Mouse (Mus musculus): Measurements from ENCODE around the gene Slco4c1.

The Slco4c1 gene

DNA sequence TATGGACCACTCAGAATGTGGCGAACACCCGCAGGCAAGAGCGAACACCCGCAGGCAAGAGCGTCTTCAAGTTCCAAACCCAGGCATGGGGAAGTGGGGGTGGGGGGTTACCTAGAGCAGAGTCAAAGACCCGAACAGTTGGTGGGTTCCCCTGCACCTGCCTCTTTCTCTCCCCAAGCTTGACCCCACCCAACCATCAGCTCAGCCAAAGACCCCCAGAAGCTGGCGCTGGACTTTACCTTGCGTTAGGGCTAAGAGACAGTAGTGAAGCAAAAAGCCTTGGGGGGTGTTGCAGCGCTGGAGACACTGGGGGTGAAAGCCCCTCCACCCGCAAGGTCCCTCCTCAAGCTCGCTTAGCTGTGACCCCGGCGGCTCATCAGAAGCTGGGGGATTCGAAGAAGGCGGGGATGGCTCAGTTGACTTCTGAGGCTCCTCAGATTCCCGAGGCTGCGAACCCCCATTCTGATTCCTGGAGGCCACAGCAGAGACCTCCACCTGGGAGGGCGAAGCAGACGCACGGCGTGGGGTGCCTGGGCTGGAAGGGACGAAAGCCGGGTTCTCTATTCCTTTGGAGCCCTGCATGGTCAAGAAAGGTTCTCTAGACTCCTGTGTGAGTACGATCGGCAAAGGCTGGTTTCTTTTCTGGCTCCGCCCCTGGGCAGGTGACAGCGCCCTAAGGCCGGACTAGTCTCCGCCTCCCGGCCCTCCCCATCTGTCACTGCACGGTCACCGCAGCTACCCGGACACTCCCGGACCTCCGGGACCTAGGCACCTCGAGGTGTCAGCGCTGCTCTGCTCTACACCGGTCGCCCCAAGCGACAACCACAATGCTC is at the start of gene Slco4c1:
Gene Slco4c1 (minus strand): TSS at position 644 of the 833 bp plus-strand sequence.
- peak; percentile 18 for DNase-seq

DNA sequence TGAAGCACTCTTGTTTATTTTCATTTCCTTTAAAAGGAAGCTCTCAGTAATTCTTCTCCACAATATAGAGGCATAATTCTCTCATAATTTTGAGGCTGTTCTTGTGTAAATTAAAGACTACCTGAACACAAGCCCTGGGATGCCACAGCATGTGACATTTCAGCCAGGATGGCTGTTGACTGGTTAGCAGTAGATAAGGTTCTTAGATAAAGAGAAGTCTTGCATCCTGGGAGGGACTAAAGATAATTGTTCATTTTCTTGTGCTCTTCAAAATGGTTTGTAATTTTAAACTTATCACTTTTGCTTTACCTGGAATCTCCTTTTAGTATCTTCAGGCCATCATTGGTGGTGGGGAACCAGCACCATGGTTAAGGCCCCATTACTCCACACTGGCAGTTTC is 45.4 kb upstream of the Slco4c1 start:
- no peak for DNase-seq

DNA sequence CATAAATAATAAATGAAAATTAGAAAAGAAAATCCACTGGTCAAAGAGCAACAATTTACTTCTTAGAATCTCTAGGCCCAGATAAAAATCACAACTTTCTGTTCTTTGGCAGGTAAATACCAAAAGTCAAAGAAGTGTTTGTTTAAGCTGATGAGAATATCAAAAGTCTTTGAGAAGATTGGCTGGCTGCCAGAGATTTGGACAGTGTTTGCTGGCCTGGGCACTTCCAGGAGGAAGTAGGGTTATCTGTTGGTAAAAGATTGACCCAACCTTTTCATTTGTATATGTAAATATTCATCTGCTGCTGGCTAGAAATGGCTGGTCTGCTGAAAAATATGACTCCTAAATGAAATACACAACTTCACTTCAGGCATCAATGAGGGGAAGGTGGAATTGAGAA is 11.8 kb upstream of the Slco4c1 start:
- DNase-seq = no peak

DNA sequence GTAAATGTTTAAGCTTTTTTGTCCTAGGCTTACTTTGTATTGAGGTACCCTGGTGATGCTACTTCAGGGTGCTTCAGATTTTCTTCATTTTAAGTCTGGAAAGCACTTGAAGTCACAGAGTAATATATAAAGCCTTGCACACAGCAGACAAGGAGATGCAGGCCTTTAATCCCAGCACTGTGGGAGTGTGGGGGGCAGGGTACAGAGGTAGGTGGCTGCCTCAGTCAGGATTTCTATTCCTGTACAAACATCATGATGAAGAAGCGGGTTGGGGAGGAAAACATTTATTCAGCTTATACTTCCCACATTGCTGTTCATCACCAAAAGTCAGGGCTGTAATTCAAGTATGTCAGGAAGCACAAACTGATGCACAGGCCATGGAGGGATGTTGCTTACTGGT is 6.6 kb upstream of the Slco4c1 start:
- no peak for DNase-seq

DNA sequence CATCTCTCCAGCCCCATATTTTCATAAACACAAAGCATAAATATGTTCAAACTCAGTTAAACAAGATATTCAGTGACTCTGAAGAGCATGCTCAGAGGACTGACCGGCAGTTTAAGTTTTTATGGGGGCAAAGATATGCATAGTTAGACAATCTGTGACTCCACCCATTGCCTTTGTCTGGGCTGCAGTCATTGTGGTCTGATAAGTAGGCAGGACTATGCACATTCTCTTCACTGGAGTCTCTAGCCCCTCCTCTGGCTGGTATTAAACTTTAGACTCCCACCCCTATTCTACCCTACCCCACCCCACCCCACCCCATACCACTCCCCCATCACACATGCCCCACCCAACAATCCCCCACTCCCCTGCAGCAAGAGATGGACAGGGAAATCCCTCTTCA is 4.1 kb upstream of the Slco4c1 start:
- DNase-seq = no peak

DNA sequence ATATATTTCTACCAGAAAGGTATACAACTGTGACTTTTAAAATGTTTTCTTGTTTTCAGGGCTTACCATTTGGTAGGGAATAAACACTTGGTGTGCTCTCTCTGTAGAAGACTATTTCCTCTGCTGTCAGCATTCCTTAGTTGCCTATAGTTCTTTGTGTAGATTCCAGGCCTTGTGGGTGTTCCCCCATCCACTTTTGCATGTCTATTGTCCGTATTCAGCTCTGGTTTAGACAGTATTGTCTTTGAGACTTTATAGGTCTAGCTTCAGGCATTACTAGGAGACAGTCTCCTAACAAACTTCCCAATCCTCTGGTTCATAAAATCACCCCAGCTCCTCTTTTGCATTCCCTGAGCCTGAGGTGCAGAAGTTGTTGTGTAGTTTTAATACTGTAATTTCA is 2.7 kb upstream of the Slco4c1 start:
- no peak for DNase-seq

DNA sequence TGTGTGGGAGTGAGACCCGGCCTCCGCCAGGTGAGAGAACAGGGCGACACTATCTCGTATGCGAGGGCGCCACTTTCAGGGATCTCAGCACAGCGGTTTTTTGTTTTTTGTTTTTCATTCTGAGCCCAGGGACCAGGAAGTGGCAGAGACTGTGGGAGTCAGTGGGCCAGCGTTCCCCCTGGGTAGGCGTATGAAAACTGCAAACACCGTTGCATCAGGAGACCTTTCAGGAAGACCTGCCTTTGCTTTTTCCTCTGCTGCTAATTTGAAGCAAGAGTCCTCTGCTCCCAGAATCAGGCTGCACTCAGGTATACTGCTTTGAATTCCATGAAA is 356 bp upstream of the Slco4c1 start:
- DNase-seq = no peak

DNA sequence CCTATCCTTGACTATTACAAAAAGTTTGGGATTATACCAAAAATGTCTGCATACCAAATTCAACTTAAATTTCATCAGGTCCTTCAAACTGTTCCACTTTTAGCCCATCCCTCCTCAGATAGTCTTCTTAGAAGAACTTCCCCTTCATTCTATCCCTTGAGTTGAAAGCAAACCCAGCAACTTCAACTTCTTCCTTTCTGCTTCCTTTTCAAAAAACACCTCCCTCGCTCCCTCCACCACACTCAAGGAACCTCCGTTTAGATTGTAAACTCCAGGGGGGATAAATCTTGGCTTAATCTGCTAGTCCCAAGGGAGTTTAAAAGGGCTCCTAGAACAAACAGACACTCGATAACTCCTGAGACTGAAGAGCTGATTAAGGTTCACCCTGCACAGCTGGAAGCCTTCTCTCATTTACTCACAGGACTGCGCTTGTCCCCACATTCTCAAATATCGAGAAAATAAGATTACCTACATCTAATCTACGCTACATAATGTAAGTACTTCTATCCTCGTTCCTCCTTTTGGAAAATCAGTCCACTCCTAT is 1.1 kb downstream of the Slco4c1 start:
- no peak for DNase-seq

DNA sequence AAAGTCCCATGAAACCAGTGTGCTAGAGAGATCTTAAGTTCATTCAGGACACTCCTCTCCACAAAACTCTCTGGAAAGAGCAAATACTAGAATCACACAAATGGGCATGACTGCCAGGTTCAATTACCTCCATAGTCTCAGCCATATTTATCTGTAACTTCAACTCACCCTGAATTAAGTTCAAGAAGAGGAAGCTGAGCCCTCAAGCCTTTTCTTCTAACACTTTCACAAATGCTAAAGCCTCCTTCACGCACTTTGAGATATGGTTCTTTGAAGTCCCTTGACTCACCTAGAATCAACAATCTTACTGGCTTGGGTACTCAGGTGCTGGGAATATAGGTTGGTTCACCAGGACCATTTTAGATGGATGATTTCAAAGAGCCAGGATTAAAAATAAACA is 3.2 kb downstream of the Slco4c1 start:
- DNase-seq = no peak

DNA sequence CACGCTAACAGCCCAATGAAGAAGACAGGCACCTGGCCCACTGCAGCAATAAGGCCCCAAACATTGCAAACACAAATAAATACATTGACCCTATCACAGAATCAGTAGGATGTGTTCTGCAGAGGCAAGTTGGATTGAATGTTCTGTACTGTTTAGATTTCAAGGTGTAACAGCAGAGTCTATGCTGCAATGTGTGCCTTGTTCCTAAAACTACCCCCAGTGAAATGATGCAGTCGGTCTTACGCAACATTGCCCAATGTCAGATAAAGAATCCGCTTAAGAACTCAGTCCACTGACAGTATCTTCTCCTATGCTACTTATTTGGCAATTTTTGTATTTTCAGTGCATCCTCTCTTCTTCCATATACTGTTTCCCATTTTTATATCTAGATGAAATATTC is 6.0 kb downstream of the Slco4c1 start:
- DNase-seq = no peak

DNA sequence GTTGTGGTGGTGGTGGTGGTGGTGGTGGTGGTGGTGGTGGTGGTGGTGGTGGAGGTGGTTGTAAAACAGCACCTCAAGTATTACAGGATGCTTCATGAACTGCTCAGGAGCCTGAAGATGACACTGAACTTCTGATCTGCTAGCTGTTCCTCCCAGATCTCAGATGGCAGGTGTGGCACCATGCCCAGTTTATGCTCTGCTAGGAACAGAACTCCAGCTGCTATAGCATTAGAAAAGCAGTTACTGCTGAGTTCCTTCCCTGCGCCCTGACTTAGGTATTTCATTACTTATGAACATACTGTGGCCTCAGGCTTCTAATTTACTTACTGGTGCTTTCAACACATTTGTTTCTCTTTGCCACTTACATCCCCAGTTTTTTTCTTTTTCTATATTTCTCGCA is 7.9 kb downstream of the Slco4c1 start:
- no peak for DNase-seq

DNA sequence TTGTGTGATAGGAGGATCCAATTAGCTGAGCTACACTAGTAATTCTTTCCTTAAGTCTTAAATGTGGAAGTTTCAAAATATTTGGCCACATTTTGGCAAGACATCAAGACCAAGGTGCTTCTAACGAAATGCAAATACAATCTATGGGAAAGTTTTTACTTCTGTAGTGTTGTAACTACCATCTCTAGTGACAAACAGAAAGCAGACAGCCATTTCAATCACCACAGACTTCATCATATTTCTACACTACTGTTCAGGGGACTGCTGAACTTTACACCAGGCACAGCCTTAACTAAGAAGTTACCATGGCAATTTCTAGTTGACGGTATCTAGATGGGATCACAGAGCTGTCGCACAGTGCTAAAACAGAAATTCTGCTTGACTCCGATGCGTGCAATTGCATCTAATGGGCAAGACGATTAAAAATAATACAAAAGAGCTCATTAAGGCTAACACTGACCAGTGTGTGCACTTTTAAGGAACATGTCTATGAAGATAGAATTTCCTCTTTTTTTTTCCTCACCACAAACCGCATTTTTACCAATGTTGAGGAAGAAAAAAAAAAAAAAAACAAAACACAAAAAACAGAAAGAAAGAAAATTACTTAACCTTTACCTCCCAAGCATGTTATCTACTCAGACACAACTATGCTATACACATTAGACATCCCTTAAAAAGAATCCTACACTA is 11.8 kb downstream of the Slco4c1 start:
- no peak for DNase-seq

DNA sequence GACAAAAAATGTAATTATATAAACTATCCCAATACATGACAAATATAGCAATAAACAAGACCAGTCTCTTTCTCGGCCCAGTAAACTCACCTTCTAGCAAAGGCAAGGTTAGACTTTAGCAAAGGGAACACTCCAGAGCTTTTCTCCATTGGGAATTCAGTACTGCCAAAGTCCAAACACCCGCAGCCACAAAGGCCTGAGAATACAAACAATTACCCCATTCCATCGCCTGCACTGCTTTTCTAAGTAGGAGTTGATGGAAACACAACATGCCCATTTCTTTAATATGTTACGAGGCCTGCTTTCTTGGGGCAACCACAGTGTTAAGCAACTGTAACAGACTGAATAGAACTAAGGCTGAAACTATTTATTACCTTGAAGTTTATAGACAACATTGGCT is 18.4 kb downstream of the Slco4c1 start:
- no peak for DNase-seq

DNA sequence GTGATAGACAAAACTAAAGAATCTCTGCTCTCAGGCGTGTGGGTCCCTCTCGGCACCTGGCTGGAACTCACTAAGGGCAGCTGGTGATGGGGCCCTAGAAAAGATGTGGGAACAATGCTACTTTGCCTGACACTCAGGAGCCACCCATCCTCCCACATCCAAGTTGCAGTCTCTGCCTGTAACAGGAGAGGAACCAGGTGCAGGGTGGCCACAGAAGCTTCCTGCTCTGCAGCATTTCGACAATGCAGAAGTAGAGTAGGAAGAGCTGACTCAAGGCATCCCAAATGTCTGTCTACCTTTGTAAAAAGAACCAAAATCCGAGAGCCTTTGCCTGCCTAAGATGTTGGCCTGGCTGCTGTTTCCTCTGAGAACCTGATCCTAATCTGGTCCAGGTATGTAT is 22.9 kb downstream of the Slco4c1 start:
- no peak for DNase-seq

DNA sequence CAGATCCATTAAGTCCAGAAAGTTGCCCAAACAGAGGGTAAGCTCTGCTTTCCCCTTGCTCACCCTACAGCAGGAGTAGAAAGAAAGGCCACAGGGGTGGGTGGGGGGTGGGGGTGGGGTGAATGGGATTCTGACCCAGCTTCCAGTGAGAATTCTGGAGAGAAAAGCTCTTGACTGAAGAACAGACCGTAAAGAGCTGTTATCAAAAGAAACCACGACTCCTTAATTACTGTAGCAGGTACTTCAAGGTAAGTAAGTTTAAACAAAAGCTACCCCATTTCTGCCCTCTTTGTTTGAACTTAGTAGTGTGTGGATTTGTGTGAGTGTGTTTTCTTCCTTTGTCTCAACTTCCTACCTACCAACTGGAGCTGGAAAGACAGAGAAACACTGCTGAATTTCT is 23.4 kb downstream of the Slco4c1 start:
- DNase-seq = no peak

DNA sequence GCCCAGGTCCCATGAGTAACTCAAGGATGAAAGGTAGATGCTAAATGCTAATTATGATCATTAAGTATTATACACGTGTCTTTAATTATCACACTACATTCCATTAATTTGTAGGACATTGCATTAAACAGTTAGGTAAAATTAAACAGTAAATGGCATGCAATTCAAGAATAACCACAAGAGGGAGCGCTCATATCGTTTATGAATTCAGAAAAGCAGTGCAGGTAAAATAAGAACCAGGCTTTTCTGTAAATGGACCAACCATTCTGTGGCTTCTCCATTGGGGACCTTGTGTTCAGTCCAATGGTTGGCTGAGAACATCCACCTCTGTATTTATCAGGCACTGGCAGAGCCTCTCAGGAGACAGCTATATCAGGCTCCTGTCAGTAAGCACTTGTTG is 25.2 kb downstream of the Slco4c1 start:
- no peak for DNase-seq

DNA sequence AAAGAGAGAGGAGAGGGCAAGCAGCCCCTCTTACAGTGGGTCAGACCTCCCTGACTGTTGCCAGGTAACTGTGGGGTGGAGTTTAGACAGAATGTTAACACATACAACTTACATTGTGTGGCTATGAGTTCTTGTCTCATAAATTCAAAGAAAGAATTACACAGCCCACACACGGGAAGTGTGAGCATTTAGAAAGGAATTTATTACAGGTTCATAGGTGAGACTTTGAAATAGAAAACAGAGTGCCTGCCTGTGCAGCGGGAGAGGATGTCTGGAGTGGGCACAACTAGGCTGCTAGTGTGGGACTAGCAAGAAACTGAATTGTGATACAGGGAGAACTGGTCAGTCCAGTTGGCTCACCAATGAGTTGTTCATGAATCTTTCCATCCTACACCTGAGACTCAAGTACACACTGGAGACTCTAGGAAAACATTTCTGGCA is 66.7 kb downstream of the Slco4c1 start:
- DNase-seq = no peak

DNA sequence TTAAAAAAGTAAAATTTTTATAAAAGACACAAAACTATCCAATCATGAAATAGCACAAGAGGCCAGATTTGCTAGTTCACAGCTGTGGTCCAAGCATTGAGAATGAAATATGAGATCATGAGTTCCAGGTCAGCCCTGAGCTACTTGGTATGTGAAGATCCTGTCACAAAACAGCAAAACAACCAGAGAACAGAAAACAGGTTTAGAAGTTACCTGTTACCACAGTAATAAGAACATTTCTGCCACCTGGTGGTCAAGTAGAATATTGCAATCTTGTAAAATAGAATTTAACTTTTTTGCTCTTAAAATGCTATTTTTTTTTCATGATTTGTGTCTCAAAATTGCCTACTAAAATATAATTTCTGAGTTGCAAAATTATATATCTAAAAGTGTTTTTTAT is 70.4 kb downstream of the Slco4c1 start:
- DNase-seq = no peak

DNA sequence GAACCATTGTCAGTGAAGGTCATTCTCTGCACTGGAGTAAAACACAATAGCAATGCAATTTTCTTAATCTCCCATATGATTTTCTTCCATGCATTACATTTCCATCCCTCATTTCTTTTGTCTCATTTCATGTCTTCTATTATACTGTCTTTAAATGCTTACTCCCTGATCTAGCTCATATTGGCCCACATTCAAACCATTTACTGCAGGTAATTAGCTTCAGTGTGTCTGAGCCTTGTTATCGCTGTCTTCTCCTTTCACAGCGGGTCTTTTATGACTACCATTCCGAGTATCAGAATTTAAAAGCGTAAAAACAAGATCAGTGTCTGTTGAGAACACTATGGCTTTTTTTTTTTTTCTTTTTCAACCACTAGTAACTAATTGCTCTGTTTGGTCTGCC is 77.3 kb downstream of the Slco4c1 start:
- DNase-seq = no peak

DNA sequence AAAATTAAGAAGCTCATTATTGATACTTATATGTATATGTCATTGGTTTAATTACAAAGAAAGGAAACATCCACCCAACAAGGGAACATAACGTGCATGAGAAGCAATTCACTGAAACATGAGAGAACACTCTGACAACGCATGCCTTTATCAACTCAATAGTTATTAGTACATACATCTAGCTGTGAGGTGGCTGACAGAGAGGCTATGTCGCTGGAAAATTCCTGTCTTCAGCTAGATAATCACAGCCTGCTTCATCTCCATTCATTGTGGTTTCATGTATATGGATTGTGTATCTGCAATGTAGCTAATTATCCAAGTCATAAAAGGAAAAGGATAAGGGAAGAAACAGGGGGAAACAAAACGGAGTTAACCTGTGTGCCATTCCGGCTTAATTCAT is 77.7 kb downstream of the Slco4c1 start:
- DNase-seq = no peak

DNA sequence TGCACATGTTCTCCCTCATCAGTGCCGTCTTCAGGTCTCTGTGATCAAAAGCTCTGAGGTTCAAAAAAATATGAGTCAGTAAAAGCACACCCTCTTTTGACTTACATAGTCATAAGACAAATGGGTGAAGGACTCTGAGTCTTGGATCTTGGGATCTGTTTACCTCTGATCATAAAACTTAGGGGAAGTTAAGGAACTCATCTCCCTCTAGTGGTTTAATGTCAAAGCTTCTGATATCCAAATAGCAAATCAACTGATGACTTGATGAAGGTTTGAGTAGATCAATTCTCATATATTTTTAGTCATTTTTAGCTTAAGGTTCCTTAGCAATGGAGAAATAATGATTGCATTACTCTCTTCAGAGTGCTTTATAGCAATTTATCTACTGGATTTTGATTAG is 82.7 kb downstream of the Slco4c1 start:
- DNase-seq = no peak

DNA sequence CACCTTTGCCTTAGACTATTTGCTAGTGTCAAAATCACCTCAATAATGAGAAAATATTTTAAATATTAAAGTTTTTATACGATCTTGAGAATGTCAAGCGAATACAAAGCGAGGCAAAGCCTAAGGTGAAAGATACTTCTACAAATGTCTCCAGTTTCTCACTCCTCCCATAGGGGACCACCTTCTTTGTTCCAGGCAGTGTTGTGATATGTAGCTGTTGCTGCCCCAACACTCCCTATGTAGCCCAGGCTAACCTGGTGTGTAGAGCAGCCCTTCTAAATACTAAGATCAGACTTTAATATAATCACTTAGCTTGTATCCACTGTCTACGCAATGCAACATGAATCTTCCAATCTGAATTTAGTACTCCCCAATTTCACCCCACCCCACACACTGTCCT is 97.8 kb downstream of the Slco4c1 start:
- DNase-seq = no peak

DNA sequence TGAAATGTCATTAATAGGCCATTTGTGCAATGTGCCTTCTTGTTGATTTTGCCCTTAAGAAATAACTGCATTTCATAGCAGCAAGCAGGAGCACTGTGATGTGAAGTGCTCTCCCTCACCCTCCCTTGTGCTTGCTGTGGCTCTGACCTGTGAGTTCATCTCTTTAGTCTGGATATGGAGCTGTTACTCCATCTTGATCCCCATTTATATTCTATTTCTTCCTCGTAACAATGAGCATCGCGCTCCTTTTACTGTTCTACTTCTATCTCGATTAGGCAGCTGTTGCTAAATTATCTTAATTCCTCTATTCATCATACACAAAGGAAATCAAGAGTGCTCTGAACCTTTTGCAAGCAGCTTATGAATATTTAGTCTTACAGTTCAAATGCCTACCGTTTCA is 98.3 kb downstream of the Slco4c1 start:
- DNase-seq = no peak

DNA sequence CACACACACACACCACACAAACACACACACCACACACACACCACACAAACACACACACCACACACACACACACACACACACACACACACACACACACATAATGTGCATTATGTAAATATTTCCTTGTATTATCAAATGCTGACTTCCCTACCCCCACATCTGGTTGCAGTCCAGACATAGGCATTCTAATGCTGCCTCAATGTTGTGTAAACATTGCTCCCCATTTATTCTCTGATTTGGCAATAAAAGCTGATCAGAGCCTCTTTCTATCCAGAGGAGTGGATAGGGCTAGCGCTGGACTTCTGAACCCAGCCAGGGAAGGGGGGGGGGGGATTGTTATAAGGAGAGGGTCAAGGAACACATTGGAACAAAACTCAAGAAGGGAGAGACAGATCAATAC is 101.7 kb downstream of the Slco4c1 start:
- DNase-seq = no peak

DNA sequence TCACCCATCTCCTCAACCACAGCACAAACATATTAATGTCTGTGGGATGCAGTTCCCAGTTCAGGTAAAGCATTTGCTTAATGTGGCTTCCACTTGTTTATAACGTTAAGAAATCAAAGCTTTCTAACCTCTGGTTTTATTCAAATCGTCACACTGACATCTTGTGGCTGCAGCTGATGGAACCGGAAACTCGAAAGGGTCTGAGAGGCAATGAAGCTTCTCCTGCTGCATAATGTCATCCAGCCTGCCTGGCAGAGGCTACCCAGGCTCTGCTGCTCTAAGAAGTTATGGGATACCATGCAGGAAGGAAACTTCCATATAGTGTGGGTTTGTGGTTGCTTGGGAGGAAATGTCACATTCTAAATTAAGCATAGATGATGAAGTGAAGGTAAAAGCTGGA is 103.7 kb downstream of the Slco4c1 start:
- no peak for DNase-seq

Measured in cerebellum, adult 11-12 months (tissue).